Mouse (Mus musculus): ENCODE data around the gene Polr3f.

The Polr3f gene

GRCm38 (mm10) chr2:144526981-144527820 lies at the start of gene Polr3f, which contains the start of gene Dzank1:
Polr3f (plus strand) TSS chr2:144527718.
Dzank1 (minus strand) TSS chr2:144527414.
- DNase-seq (ENCODE audit: low spot score in 2 of 2): peak; percentile 91 to 92

- no peak for DNase-seq (ENCODE audit: low spot score in 2 of 2)
These were observed 48.1 kb upstream of the Polr3f start for GRCm38 (mm10) chr2:144479421-144479820.

GRCm38 (mm10) chr2:144484084-144484483 lies 43.4 kb upstream of the Polr3f start:
- no peak for DNase-seq (ENCODE audit: low spot score in 2 of 2)

- DNase-seq (ENCODE audit: low spot score in 2 of 2): no peak
These were observed 42.1 kb upstream of the Polr3f start for GRCm38 (mm10) chr2:144485439-144485838.

- DNase-seq (ENCODE audit: low spot score in 2 of 2): no peak
These were observed 40.0 kb upstream of the Polr3f start for GRCm38 (mm10) chr2:144487476-144487875.

- DNase-seq (ENCODE audit: low spot score in 2 of 2): no peak
These were observed 38.2 kb upstream of the Polr3f start for GRCm38 (mm10) chr2:144489342-144489741.

- DNase-seq (ENCODE audit: low spot score in 2 of 2): no peak
These were observed 25.4 kb upstream of the Polr3f start for GRCm38 (mm10) chr2:144502134-144502533.

- DNase-seq (ENCODE audit: low spot score in 2 of 2): no peak
These were observed 12.9 kb upstream of the Polr3f start for GRCm38 (mm10) chr2:144514619-144515018.

GRCm38 (mm10) chr2:144519772-144520171 lies 7.7 kb upstream of the Polr3f start:
- DNase-seq (ENCODE audit: low spot score in 2 of 2): no peak

- DNase-seq (ENCODE audit: low spot score in 2 of 2): no peak
These were observed 1.7 kb upstream of the Polr3f start for GRCm38 (mm10) chr2:144525856-144526255.

GRCm38 (mm10) chr2:144527821-144528174 lies 280 bp downstream of the Polr3f start:
- no peak for DNase-seq (ENCODE audit: low spot score in 2 of 2)

- DNase-seq (ENCODE audit: low spot score in 2 of 2): no peak
These were observed 9.6 kb downstream of the Polr3f start for GRCm38 (mm10) chr2:144537123-144537522.

- DNase-seq (ENCODE audit: low spot score in 2 of 2): no peak
These were observed 13.7 kb downstream of the Polr3f start for GRCm38 (mm10) chr2:144541246-144541645.

- DNase-seq (ENCODE audit: low spot score in 2 of 2): no peak
These were observed 16.2 kb downstream of the Polr3f start for GRCm38 (mm10) chr2:144543670-144544069.

GRCm38 (mm10) chr2:144544630-144545029 lies 17.1 kb downstream of the Polr3f start:
- DNase-seq (ENCODE audit: low spot score in 2 of 2): no peak

- DNase-seq (ENCODE audit: low spot score in 2 of 2): no peak
These were observed 17.5 kb downstream of the Polr3f start for GRCm38 (mm10) chr2:144545061-144545460.

GRCm38 (mm10) chr2:144545481-144545880 lies 18.0 kb downstream of the Polr3f start:
- no peak for DNase-seq (ENCODE audit: low spot score in 2 of 2)

GRCm38 (mm10) chr2:144547559-144547958 lies 20.0 kb downstream of the Polr3f start:
- no peak for DNase-seq (ENCODE audit: low spot score in 2 of 2)

- peak; percentile 35 to 46 for DNase-seq (ENCODE audit: low spot score in 2 of 2)
These were observed 23.0 kb downstream of the Polr3f start, which contains the start of gene Rbbp9 for GRCm38 (mm10) chr2:144550529-144550928. Rbbp9 (minus strand) TSS chr2:144550869.

GRCm38 (mm10) chr2:144553905-144554304 lies 26.4 kb downstream of the Polr3f start:
- no peak for DNase-seq (ENCODE audit: low spot score in 2 of 2)

GRCm38 (mm10) chr2:144555286-144555819 lies 27.8 kb downstream of the Polr3f start:
- no peak for DNase-seq (ENCODE audit: low spot score in 2 of 2)

- peak; percentile 93 to 94 for DNase-seq (ENCODE audit: low spot score in 2 of 2)
These were observed 28.5 kb downstream of the Polr3f start, which contains the start of gene Sec23b for GRCm38 (mm10) chr2:144555820-144556552. Sec23b (plus strand) TSS chr2:144556229.

Data from thymus, postnatal 10 days (tissue).